Mouse (Mus musculus): ENCODE measurements around the gene Abca1. TPM values are rescaled to one million over a fixed set of nuclear protein-coding genes. Genes with fewer than 3 reads are reported as not detected.

The Abca1 gene
- polyA plus RNA-seq, 1 experiment from 2014 or later: 2.3 TPM

GRCm38 (mm10) chr4:53153711-53154110, 6.0 kb downstream of the Abca1 start:
- Histone ChIP-seq H3K9ac (ENCODE audit: low read depth, low read length) (no peak overlapping the region), H3K4me1 (ENCODE audit: control insufficient read depth, insufficient read depth, low read length) (0 out of 2 replicates have a peak, but pooled peaks cover 1% of the 10 kb centered on the region), H3K9me3 (ENCODE audit: control insufficient read depth, low read length) (no peaks in the 10 kb centered on the region), H3K36me3 (ENCODE audit: control insufficient read depth, insufficient read depth, low read length) (no peaks in the 10 kb centered on the region), H3K27ac (ENCODE audit: low read length) (no peak overlapping the region), H3K4me2 (ENCODE audit: low read depth, low read length) (no peak overlapping the region), H3K27me3 (replicated peaks; ENCODE audit: control insufficient read depth, insufficient read depth, low read length) (no peaks in the 10 kb centered on the region), H3K4me3 (ENCODE audit: low read length) (no peak overlapping the region)
- no peak for ATAC-seq
- WGBS: 55% methylated on average over 6 of the region's 6 CpGs

GRCm38 (mm10) chr4:53153061-53153460, 6.6 kb downstream of the Abca1 start:
- no peak for ATAC-seq
- H3K4me1 ChIP-seq (ENCODE audit: control insufficient read depth, insufficient read depth, low read length): no peaks in the 10 kb centered on the region
- H3K27me3 ChIP-seq (replicated peaks; ENCODE audit: control insufficient read depth, insufficient read depth, low read length): no peaks in the 10 kb centered on the region
- no peaks in the 10 kb centered on the region for H3K9me3 ChIP-seq (ENCODE audit: control insufficient read depth, low read length)
- 78% methylated on average over 4 of the region's 4 CpGs for WGBS
- H3K9ac ChIP-seq (ENCODE audit: low read depth, low read length): no peak overlapping the region
- H3K4me2 ChIP-seq (ENCODE audit: low read depth, low read length): no peak overlapping the region
- H3K27ac ChIP-seq (ENCODE audit: low read length): no peak overlapping the region
- H3K4me3 ChIP-seq (ENCODE audit: low read length): no peak overlapping the region
- no peaks in the 10 kb centered on the region for H3K36me3 ChIP-seq (ENCODE audit: control insufficient read depth, insufficient read depth, low read length)

GRCm38 (mm10) chr4:53152655-53153054, 7.0 kb downstream of the Abca1 start:
- Histone ChIP-seq H3K9ac (ENCODE audit: low read depth, low read length) (no peak overlapping the region), H3K4me1 (ENCODE audit: control insufficient read depth, insufficient read depth, low read length) (0 out of 2 replicates have a peak, but pooled peaks cover under 1% of the 10 kb centered on the region), H3K9me3 (ENCODE audit: control insufficient read depth, low read length) (no peaks in the 10 kb centered on the region), H3K27ac (ENCODE audit: low read length) (no peak overlapping the region), H3K4me2 (ENCODE audit: low read depth, low read length) (no peak overlapping the region), H3K27me3 (replicated peaks; ENCODE audit: control insufficient read depth, insufficient read depth, low read length) (no peaks in the 10 kb centered on the region), H3K4me3 (ENCODE audit: low read length) (no peak overlapping the region), H3K36me3 (ENCODE audit: control insufficient read depth, insufficient read depth, low read length) (no peaks in the 10 kb centered on the region)
- ATAC-seq: no peak
- 35% methylated on average over 4 of the region's 5 CpGs for WGBS

DNA sequence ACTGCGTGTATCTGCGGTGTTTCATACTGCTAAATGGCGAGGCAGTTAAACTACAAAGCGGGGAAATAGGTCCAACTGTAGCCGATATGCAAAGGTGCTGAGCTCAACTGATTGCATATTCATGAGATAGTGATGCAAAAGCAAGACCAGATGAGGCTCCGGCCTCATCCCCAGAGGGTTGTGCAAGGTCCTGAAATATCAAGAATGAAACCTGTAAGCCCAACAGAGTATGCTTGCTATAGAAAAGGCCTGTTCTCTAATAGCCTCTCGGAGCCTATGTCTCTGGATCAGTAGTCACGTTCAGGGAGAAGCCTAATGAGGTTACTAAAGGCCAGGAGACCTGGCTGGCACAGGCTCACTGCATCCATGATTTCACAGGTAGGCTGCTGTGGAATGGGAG, 9.2 kb downstream of the Abca1 start:
- WGBS: 80% methylated on average over 8 of the region's 8 CpGs

DNA sequence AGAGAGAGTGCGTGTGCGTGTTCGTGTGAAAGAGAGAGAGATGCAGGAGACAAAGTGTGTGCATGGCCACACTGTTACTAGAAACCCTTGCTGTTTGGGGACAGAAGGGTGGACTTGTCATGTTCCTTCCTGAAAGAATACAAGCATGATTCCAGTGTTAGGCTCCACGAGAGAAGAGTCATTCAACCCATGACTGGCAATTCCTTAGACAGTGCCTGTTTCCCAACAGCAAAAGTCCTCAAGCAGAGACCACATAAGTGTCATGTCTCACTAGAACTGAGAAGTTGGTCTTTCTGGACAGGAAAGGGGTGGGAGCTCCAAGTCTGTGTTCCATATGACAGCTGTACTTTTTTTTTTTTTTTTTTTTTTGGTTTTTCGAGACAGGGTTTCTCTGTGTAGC, 10.1 kb downstream of the Abca1 start:
- Histone ChIP-seq H3K27me3 (replicated peaks; ENCODE audit: control insufficient read depth, insufficient read depth, low read length) (no peaks in the 10 kb centered on the region), H3K9me3 (ENCODE audit: control insufficient read depth, low read length) (no peaks in the 10 kb centered on the region), H3K9ac (ENCODE audit: low read depth, low read length) (no peak overlapping the region), H3K4me1 (ENCODE audit: control insufficient read depth, insufficient read depth, low read length) (peaks cover 8% of the 10 kb centered on the region; the same call in 1 of the 2 replicates), H3K4me3 (ENCODE audit: low read length) (no peak overlapping the region), H3K4me2 (ENCODE audit: low read depth, low read length) (no peak overlapping the region), H3K36me3 (ENCODE audit: control insufficient read depth, insufficient read depth, low read length) (no peaks in the 10 kb centered on the region), H3K27ac (ENCODE audit: low read length) (no peak overlapping the region)
- ATAC-seq: no peak
- WGBS: 97% methylated on average over 4 of the region's 5 CpGs

More for the DNA sequence above, 9.2 kb downstream of the Abca1 start:
- no peaks in the 10 kb centered on the region for H3K27me3 ChIP-seq (replicated peaks; ENCODE audit: control insufficient read depth, insufficient read depth, low read length)
- H3K9ac ChIP-seq (ENCODE audit: low read depth, low read length): no peak overlapping the region
- no peaks in the 10 kb centered on the region for H3K9me3 ChIP-seq (ENCODE audit: control insufficient read depth, low read length)
- no peak overlapping the region for H3K27ac ChIP-seq (ENCODE audit: low read length)
- no peak for ATAC-seq
- H3K4me1 ChIP-seq (ENCODE audit: control insufficient read depth, insufficient read depth, low read length): peaks cover 8% of the 10 kb centered on the region; the same call in 1 of the 2 replicates
- no peak overlapping the region for H3K4me3 ChIP-seq (ENCODE audit: low read length)
- H3K36me3 ChIP-seq (ENCODE audit: control insufficient read depth, insufficient read depth, low read length): no peaks in the 10 kb centered on the region
- H3K4me2 ChIP-seq (ENCODE audit: low read depth, low read length): no peak overlapping the region

DNA sequence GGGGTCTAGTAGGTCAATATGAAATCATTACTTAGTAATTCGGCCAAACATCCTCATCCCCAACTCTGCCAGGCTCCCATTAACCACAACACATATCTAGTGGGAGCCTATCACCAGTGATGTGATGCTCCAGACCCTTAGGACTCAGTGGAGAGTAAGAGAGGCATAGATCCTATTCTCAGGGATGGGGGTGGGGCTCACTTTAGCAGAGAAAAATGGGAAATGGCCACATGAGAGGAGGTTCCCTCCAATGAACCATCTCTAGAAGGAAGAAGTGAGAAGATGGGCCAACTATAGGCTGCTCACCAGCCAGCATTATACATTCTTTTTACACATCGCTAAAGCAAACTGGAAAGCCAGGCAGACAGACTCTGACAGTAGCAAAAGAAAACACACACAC, 10.9 kb downstream of the Abca1 start:
- no peak for ATAC-seq
- H3K27ac ChIP-seq (ENCODE audit: low read length): no peak overlapping the region
- H3K4me3 ChIP-seq (ENCODE audit: low read length): no peak overlapping the region
- H3K4me1 ChIP-seq (ENCODE audit: control insufficient read depth, insufficient read depth, low read length): peaks cover 8% of the 10 kb centered on the region; the same call in 1 of the 2 replicates
- no peak overlapping the region for H3K9ac ChIP-seq (ENCODE audit: low read depth, low read length)
- H3K27me3 ChIP-seq (replicated peaks; ENCODE audit: control insufficient read depth, insufficient read depth, low read length): no peaks in the 10 kb centered on the region
- no peaks in the 10 kb centered on the region for H3K9me3 ChIP-seq (ENCODE audit: control insufficient read depth, low read length)
- no peaks in the 10 kb centered on the region for H3K36me3 ChIP-seq (ENCODE audit: control insufficient read depth, insufficient read depth, low read length)
- WGBS: 80% methylated on average over 2 of the region's 2 CpGs
- H3K4me2 ChIP-seq (ENCODE audit: low read depth, low read length): no peak overlapping the region

DNA sequence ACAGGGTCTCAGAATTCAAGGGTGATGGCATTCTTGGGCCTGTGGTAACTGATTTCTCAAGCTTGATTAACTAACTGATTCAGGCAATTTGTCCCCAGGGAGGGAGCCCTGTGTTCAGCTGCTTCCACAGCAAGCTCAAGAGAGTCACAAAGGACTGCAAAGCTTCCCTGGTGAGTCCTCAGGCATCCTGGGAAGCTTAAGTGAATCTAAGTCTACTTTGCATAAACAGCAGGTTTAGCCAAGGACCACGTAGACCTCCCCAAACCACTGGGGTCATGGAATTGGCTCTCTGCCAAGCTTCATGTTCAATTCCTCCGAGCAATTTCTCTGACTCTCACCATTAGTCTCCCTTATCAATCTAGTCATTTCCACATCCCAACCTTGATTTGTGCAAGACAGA, 12.2 kb downstream of the Abca1 start:
- no peaks in the 10 kb centered on the region for H3K27me3 ChIP-seq (replicated peaks; ENCODE audit: control insufficient read depth, insufficient read depth, low read length)

DNA sequence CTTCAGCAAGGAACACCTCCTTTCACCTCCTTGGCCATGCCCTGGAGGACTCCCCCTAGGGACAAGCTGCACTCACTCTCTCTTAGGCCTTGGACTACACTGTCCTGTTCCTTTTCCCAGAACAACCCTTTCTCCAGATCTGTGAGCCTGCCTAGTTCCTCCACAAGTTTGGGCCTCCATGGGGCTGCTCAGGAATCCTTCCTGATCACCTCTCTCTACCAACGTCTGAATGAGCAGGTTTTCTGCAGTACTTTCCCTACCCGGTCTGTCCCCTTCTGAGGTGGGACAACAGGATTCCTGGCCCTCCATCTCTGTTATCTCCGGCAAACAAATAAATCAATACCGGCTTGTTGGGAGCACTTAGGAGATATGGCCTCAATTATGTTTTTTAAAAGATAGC, 12.6 kb downstream of the Abca1 start:
- Histone ChIP-seq H3K36me3 (ENCODE audit: control insufficient read depth, insufficient read depth, low read length) (no peaks in the 10 kb centered on the region), H3K4me3 (ENCODE audit: low read length) (no peak overlapping the region), H3K4me2 (ENCODE audit: low read depth, low read length) (no peak overlapping the region), H3K27ac (ENCODE audit: low read length) (no peak overlapping the region), H3K4me1 (ENCODE audit: control insufficient read depth, insufficient read depth, low read length) (peaks cover 8% of the 10 kb centered on the region; the same call in 1 of the 2 replicates), H3K9ac (ENCODE audit: low read depth, low read length) (no peak overlapping the region), H3K9me3 (ENCODE audit: control insufficient read depth, low read length) (no peaks in the 10 kb centered on the region), H3K27me3 (replicated peaks; ENCODE audit: control insufficient read depth, insufficient read depth, low read length) (no peaks in the 10 kb centered on the region)
- no peak for ATAC-seq
- 54% methylated on average over 4 of the region's 4 CpGs for WGBS

More for the DNA sequence above, 12.2 kb downstream of the Abca1 start:
- H3K4me3 ChIP-seq (ENCODE audit: low read length): no peak overlapping the region
- no peak overlapping the region for H3K27ac ChIP-seq (ENCODE audit: low read length)
- peaks cover 8% of the 10 kb centered on the region; the same call in 1 of the 2 replicates for H3K4me1 ChIP-seq (ENCODE audit: control insufficient read depth, insufficient read depth, low read length)
- 9% methylated on average over 2 of the region's 2 CpGs for WGBS
- H3K9ac ChIP-seq (ENCODE audit: low read depth, low read length): no peak overlapping the region
- ATAC-seq: no peak
- H3K36me3 ChIP-seq (ENCODE audit: control insufficient read depth, insufficient read depth, low read length): no peaks in the 10 kb centered on the region
- H3K4me2 ChIP-seq (ENCODE audit: low read depth, low read length): no peak overlapping the region
- no peaks in the 10 kb centered on the region for H3K9me3 ChIP-seq (ENCODE audit: control insufficient read depth, low read length)

DNA sequence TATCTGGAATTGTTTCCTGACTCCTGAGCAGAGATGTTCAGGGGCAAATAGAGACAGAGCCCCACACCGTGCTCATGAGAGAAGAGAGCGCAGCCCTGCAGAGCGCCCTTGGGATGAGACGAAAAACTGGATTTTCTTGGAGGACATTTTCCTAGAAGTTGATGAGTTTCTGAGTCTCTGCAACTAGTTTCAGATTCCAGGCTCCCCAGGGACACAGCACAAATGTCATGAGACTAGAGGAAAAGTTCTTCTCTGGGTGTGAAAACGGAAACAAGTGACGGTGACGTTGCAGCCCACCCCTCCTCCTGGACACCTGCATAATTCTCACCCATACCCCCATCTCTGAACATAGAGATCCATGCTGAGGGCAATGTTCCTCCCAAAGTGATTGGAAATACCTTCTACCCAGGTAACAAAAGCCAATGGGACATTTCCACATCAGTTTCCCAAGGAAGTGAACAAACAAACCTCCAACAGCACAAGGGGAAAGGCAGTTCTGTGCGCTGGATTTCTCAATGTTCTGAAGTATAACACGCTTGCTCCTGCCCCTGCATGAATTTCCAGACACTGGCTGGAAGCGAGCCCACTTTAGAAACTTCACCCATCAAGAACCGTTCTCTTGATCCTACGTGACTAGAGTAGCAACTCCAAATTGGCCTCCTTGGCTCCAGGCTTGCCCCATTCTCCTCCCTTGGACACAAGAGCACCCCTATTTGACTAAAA, 13.3 kb downstream of the Abca1 start:
- no peaks in the 10 kb centered on the region for H3K36me3 ChIP-seq (ENCODE audit: control insufficient read depth, insufficient read depth, low read length)
- no peaks in the 10 kb centered on the region for H3K27me3 ChIP-seq (replicated peaks; ENCODE audit: control insufficient read depth, insufficient read depth, low read length)
- H3K9me3 ChIP-seq (ENCODE audit: control insufficient read depth, low read length): no peaks in the 10 kb centered on the region
- 96% methylated on average over 12 of the region's 12 CpGs for WGBS
- no peak overlapping the region for H3K4me2 ChIP-seq (ENCODE audit: low read depth, low read length)
- no peak overlapping the region for H3K4me3 ChIP-seq (ENCODE audit: low read length)
- no peak overlapping the region for H3K9ac ChIP-seq (ENCODE audit: low read depth, low read length)
- no peak overlapping the region for H3K27ac ChIP-seq (ENCODE audit: low read length)
- ATAC-seq: no peak
- peaks cover 8% of the 10 kb centered on the region; the same call in 1 of the 2 replicates for H3K4me1 ChIP-seq (ENCODE audit: control insufficient read depth, insufficient read depth, low read length)
